Mouse (Mus musculus): Measurements from ENCODE around the gene Iqcn. TPM values are rescaled to one million over a fixed set of nuclear protein-coding genes. Genes with fewer than 3 reads are reported as not detected.

Gene Iqcn
- polyA plus RNA-seq, 1 experiment, result not detected

GRCm38 (mm10) chr8:70742981-70743655, 39.9 kb downstream of the Iqcn start:
- no peak for TF ChIP-seq POLR2A (IDR thresholded peaks at IDR 0.05; ENCODE audit: borderline replicate concordance, low read depth, low read length)
- Histone ChIP-seq H3K4me1 (ENCODE audit: control insufficient read depth, insufficient read depth, low read length) (peaks cover 5% of the 10 kb centered on the region; the same call in 1 of the 2 replicates), H3K27ac (ENCODE audit: insufficient read depth, low read depth, low read length) (no peak overlapping the region), H3K4me3 (ENCODE audit: insufficient read depth, low read length) (peak overlapping the region; percentile 54)

- TF ChIP-seq POLR2A (IDR thresholded peaks at IDR 0.05; ENCODE audit: borderline replicate concordance, low read depth, low read length) (no peak), CTCF (IDR thresholded peaks at IDR 0.05; ENCODE audit: low read depth, low read length) (no peak)
- H3K27ac ChIP-seq (ENCODE audit: insufficient read depth, low read depth, low read length), result no peak overlapping the region
- peak overlapping the region; percentile 54 for H3K4me3 ChIP-seq (ENCODE audit: insufficient read depth, low read length)
- H3K4me1 ChIP-seq (ENCODE audit: control insufficient read depth, insufficient read depth, low read length), result peaks cover 5% of the 10 kb centered on the region; the same call in 1 of the 2 replicates
Observed at GRCm38 (mm10) chr8:70743656-70744590, 40.7 kb downstream of the Iqcn start.

GRCm38 (mm10) chr8:70744806-70745205, 41.5 kb downstream of the Iqcn start:
- Histone ChIP-seq H3K4me1 (ENCODE audit: control insufficient read depth, insufficient read depth, low read length) (peaks cover 5% of the 10 kb centered on the region; the same call in 1 of the 2 replicates), H3K27ac (ENCODE audit: insufficient read depth, low read depth, low read length) (no peak overlapping the region), H3K4me3 (ENCODE audit: insufficient read depth, low read length) (no peak overlapping the region)
- no peak for TF ChIP-seq CTCF (IDR thresholded peaks at IDR 0.05; ENCODE audit: low read depth, low read length)
- no peak for TF ChIP-seq POLR2A (IDR thresholded peaks at IDR 0.05; ENCODE audit: borderline replicate concordance, low read depth, low read length)

- Histone ChIP-seq H3K27ac (ENCODE audit: insufficient read depth, low read depth, low read length) (no peak overlapping the region), H3K4me1 (ENCODE audit: control insufficient read depth, insufficient read depth, low read length) (peaks cover 5% of the 10 kb centered on the region; the same call in 1 of the 2 replicates), H3K4me3 (ENCODE audit: insufficient read depth, low read length) (no peak overlapping the region)
- TF ChIP-seq POLR2A (IDR thresholded peaks at IDR 0.05; ENCODE audit: borderline replicate concordance, low read depth, low read length) (no peak), CTCF (IDR thresholded peaks at IDR 0.05; ENCODE audit: low read depth, low read length) (no peak)
Observed at GRCm38 (mm10) chr8:70745691-70746220, 42.5 kb downstream of the Iqcn start.

- TF ChIP-seq CTCF (IDR thresholded peaks at IDR 0.05; ENCODE audit: low read depth, low read length), result no peak
- TF ChIP-seq POLR2A (IDR thresholded peaks at IDR 0.05; ENCODE audit: borderline replicate concordance, low read depth, low read length), result no peak
- Histone ChIP-seq H3K4me3 (ENCODE audit: insufficient read depth, low read length) (no peak overlapping the region), H3K27ac (ENCODE audit: insufficient read depth, low read depth, low read length) (no peak overlapping the region), H3K4me1 (ENCODE audit: control insufficient read depth, insufficient read depth, low read length) (peaks cover 9% of the 10 kb centered on the region; the same call in 1 of the 2 replicates)
Observed at GRCm38 (mm10) chr8:70746676-70747075, 43.4 kb downstream of the Iqcn start.

GRCm38 (mm10) chr8:70747211-70747890, 44.1 kb downstream of the Iqcn start:
- H3K4me1 ChIP-seq (ENCODE audit: control insufficient read depth, insufficient read depth, low read length), result peaks cover 15% of the 10 kb centered on the region
- no peak for TF ChIP-seq POLR2A (IDR thresholded peaks at IDR 0.05; ENCODE audit: borderline replicate concordance, low read depth, low read length)
- no peak for TF ChIP-seq CTCF (IDR thresholded peaks at IDR 0.05; ENCODE audit: low read depth, low read length)
- no peak overlapping the region for H3K27ac ChIP-seq (ENCODE audit: insufficient read depth, low read depth, low read length)
- no peak overlapping the region for H3K4me3 ChIP-seq (ENCODE audit: insufficient read depth, low read length)

GRCm38 (mm10) chr8:70748246-70749096, 45.2 kb downstream of the Iqcn start:
- H3K4me3 ChIP-seq (ENCODE audit: insufficient read depth, low read length), result no peak overlapping the region
- H3K4me1 ChIP-seq (ENCODE audit: control insufficient read depth, insufficient read depth, low read length), result peaks cover 23% of the 10 kb centered on the region
- no peak overlapping the region for H3K27ac ChIP-seq (ENCODE audit: insufficient read depth, low read depth, low read length)
- TF ChIP-seq CTCF (IDR thresholded peaks at IDR 0.05; ENCODE audit: low read depth, low read length), result no peak
- TF ChIP-seq POLR2A (IDR thresholded peaks at IDR 0.05; ENCODE audit: borderline replicate concordance, low read depth, low read length), result no peak

- H3K27ac ChIP-seq (ENCODE audit: insufficient read depth, low read depth, low read length), result no peak overlapping the region
- TF ChIP-seq CTCF (IDR thresholded peaks at IDR 0.05; ENCODE audit: low read depth, low read length) (no peak), POLR2A (IDR thresholded peaks at IDR 0.05; ENCODE audit: borderline replicate concordance, low read depth, low read length) (no peak)
- H3K4me1 ChIP-seq (ENCODE audit: control insufficient read depth, insufficient read depth, low read length), result peaks cover 27% of the 10 kb centered on the region
- no peak overlapping the region for H3K4me3 ChIP-seq (ENCODE audit: insufficient read depth, low read length)
Observed at GRCm38 (mm10) chr8:70749097-70749674, 45.9 kb downstream of the Iqcn start.
